Mouse (Mus musculus): ENCODE results near the gene Kctd20. TPM values are rescaled to one million over a fixed set of nuclear protein-coding genes. Genes with fewer than 3 reads are reported as not detected.

Gene Kctd20
- 60.0 and 69.6 TPM in 2 replicates for polyA plus RNA-seq (2014; fragmentation: Nextera tagmentation; extraction: Ambion mirVana)

DNA sequence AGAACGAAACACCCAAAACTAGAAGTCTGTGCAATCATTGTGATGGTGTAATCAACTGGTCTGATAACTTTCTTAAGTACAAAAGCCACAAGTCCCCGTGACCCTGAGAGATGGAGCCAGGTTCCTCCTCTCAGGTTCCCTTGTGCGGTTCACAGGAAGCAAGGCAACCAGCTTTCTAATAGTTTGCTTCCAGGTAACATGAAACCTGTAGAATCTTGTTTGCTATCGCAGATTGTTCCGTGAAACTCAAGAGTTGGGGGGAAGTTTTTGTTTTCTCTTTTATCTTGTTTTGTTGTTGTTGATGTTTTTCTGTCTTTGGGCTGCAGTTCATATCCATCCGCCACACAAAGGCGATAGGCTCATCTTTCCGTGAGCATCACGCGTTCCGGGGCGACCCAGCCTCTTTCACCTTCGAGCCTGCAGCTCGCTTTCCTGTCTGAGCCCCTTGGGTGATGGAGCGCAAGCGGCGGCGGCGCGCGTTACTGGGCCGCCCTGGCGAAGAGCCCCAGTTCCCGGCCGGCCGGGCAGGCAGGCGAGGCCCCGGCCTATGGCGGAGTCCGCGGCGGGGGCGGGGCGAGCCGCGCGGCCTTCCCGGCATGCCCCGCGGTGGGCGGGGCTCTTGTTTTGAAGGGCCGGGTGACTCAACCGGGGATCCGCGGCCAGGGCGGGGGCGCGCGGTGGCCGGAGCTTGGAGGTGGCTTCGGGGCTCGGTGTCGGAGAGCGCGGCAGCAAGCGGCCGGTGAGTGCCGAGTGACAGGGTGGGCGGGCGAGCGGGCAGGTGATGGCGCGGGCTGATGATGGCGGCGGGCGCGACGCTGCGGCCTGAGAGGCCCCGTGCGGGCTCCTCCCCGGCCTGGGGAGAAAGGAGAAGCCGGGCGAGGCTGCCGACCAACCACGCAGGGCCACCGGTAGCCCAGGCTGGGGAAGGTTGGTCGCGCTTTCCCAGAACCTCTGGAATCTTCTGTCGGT lies at the start of gene Kctd20:
Gene Kctd20 (plus strand): TSS at position 120 of the 969 bp plus-strand sequence.
- peak within 1 kb of the TSS; percentile 81 for H3K4me3 ChIP-seq (ENCODE audit: low read depth, low read length)
- peaks cover 15% of the 10 kb centered on the region for H3K4me1 ChIP-seq (ENCODE audit: control insufficient read depth, insufficient read depth, low read length)
- peak; percentile 91 for ATAC-seq (replicated peaks; ENCODE audit: insufficient number of reproducible peaks, low FRiP score, low TSS enrichment)
- no peaks in the 10 kb centered on the region for H3K27me3 ChIP-seq (ENCODE audit: control insufficient read depth, insufficient read depth, low read length)
- peaks cover 2% of the 10 kb centered on the region; the same call in 1 of the 2 replicates for H3K36me3 ChIP-seq (ENCODE audit: control insufficient read depth, insufficient read depth, low read length)
- H3K4me2 ChIP-seq, result peak within 1 kb of the TSS; percentile 77
- 1% methylated on average over 61 of the region's 80 CpGs for WGBS (ENCODE audit: insufficient replicate concordance)
- H3K27ac ChIP-seq (ENCODE audit: low read depth, low read length), result peak within 1 kb of the TSS; percentile 95
- H3K9ac ChIP-seq (ENCODE audit: low read depth, low read length), result peak within 1 kb of the TSS; percentile 96
- 0 out of 2 replicates have a peak, but pooled peaks cover 4% of the 10 kb centered on the region for H3K9me3 ChIP-seq (replicated peaks; ENCODE audit: control insufficient read depth, low read length)

GRCm38 (mm10) chr17:28904546-28905376 lies 47.0 kb upstream of the Kctd20 start:
- H3K9ac ChIP-seq (ENCODE audit: low read depth, low read length), result no peak overlapping the region
- no peak overlapping the region for H3K4me3 ChIP-seq (ENCODE audit: low read depth, low read length)
- 26% methylated on average over 23 of the region's 23 CpGs for WGBS (ENCODE audit: insufficient replicate concordance)
- no peak overlapping the region for H3K27ac ChIP-seq (ENCODE audit: low read depth, low read length)
- H3K4me2 ChIP-seq, result no peak overlapping the region
- no peaks in the 10 kb centered on the region for H3K9me3 ChIP-seq (replicated peaks; ENCODE audit: control insufficient read depth, low read length)
- no peak; the same call in 1 of the 2 replicates for ATAC-seq (replicated peaks; ENCODE audit: insufficient number of reproducible peaks, low FRiP score, low TSS enrichment)
- H3K4me1 ChIP-seq (ENCODE audit: control insufficient read depth, insufficient read depth, low read length), result peaks cover 6% of the 10 kb centered on the region
- peaks cover 14% of the 10 kb centered on the region for H3K27me3 ChIP-seq (ENCODE audit: control insufficient read depth, insufficient read depth, low read length)
- H3K36me3 ChIP-seq (ENCODE audit: control insufficient read depth, insufficient read depth, low read length), result no peaks in the 10 kb centered on the region

DNA sequence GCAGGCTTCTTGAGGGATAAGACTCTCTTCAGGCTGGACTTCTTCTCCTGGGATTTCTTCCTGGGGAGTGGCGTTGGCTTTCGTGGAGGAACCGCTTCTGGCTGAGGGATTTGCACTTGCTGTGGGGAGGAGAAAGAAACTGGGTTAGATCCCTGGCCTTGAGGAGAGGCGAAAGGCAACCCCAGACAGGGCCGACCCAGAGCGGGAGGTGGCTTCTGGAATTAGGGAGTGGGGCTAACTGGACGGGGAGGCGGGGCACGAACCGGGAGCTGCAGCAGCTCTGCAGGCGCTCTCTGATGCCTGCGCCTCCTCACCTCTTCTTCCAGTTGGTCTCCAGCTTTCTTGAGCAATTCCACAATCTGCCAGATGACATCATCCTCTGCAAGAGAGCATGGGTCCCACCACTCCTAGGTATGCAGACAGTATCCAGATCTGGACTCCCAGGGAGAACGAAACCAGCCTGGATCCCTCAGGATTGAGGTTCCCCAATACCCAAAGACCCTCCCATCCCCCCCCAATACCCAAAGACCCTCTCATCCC lies 46.3 kb upstream of the Kctd20 start:
- H3K9ac ChIP-seq (ENCODE audit: low read depth, low read length), result no peak overlapping the region
- WGBS (ENCODE audit: insufficient replicate concordance), result 68% methylated on average over 13 of the region's 13 CpGs

DNA sequence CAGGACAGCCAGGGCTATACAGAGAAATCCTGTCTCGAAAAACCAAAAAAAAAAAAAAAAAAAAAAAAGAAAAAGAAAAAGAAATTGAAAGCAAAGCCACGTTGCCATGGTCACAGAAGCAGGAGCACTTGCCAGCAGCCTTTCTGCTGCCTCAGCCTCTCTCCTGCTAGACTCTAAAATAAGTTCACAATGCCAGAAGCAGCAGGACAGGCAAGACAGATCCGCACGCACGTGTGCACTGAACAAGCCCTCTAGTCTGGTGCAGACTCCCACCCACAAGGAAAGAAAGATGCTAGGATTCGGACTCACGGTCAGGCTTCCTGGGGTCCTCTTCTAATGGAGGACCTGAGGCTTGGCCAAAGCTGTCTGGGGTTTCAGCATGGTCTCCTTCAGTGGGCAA lies 43.8 kb upstream of the Kctd20 start:
- no peak for ATAC-seq (replicated peaks; ENCODE audit: insufficient number of reproducible peaks, low FRiP score, low TSS enrichment)
- WGBS (ENCODE audit: insufficient replicate concordance), result 85% methylated on average over 7 of the region's 7 CpGs
- Histone ChIP-seq H3K27ac (ENCODE audit: low read depth, low read length) (no peak overlapping the region), H3K9ac (ENCODE audit: low read depth, low read length) (no peak overlapping the region), H3K4me3 (ENCODE audit: low read depth, low read length) (no peak overlapping the region), H3K9me3 (replicated peaks; ENCODE audit: control insufficient read depth, low read length) (no peaks in the 10 kb centered on the region), H3K27me3 (ENCODE audit: control insufficient read depth, insufficient read depth, low read length) (peaks cover 18% of the 10 kb centered on the region), H3K4me2 (no peak overlapping the region), H3K36me3 (ENCODE audit: control insufficient read depth, insufficient read depth, low read length) (no peaks in the 10 kb centered on the region), H3K4me1 (ENCODE audit: control insufficient read depth, insufficient read depth, low read length) (peaks cover 6% of the 10 kb centered on the region)

More for the DNA sequence above, 46.3 kb upstream of the Kctd20 start:
- Histone ChIP-seq H3K4me2 (no peak overlapping the region), H3K27me3 (ENCODE audit: control insufficient read depth, insufficient read depth, low read length) (peaks cover 18% of the 10 kb centered on the region), H3K4me1 (ENCODE audit: control insufficient read depth, insufficient read depth, low read length) (peaks cover 6% of the 10 kb centered on the region), H3K36me3 (ENCODE audit: control insufficient read depth, insufficient read depth, low read length) (no peaks in the 10 kb centered on the region), H3K9me3 (replicated peaks; ENCODE audit: control insufficient read depth, low read length) (no peaks in the 10 kb centered on the region), H3K4me3 (ENCODE audit: low read depth, low read length) (no peak overlapping the region), H3K27ac (ENCODE audit: low read depth, low read length) (no peak overlapping the region)
- no peak for ATAC-seq (replicated peaks; ENCODE audit: insufficient number of reproducible peaks, low FRiP score, low TSS enrichment)

DNA sequence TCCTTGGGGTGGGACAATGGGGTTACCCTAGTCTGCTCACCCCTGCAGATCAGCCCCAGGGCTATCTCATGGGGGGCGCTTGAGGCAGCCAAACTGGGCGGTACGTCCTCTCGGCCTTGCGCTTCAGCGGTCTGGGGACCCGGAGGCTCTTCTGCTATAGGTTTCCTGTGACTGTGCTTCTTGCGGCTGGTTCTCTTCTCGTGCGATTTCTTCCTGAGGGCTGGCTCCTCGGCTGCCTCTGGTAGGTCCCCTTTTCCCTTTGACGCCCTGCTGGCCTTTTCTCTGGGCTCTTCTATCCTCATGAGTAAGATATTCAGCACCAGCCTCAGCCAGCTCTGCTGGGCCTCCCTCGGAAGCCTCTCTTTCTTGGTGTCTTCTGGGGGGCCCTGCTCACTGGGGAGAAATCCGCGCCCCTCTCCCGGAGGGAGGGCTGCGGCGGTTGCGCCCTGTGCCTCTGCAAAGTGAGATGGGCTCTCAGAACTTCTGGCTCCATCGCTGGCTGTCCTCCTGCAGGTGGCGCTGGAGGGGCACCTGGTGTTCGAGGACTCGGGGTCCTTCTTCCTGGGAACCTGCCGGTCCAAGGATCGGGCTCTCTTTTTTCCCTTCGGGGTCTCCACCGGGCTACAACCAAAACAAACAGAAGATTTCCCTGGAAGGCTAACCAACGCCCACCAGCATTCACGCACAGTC lies 42.4 kb upstream of the Kctd20 start:
- H3K4me3 ChIP-seq (ENCODE audit: low read depth, low read length), result peak overlapping the region; percentile 12
- WGBS (ENCODE audit: insufficient replicate concordance), result 7% methylated on average over 29 of the region's 29 CpGs
- H3K9me3 ChIP-seq (replicated peaks; ENCODE audit: control insufficient read depth, low read length), result no peaks in the 10 kb centered on the region
- peaks cover 6% of the 10 kb centered on the region for H3K4me1 ChIP-seq (ENCODE audit: control insufficient read depth, insufficient read depth, low read length)
- H3K36me3 ChIP-seq (ENCODE audit: control insufficient read depth, insufficient read depth, low read length), result no peaks in the 10 kb centered on the region
- H3K27me3 ChIP-seq (ENCODE audit: control insufficient read depth, insufficient read depth, low read length), result peaks cover 18% of the 10 kb centered on the region
- H3K9ac ChIP-seq (ENCODE audit: low read depth, low read length), result peak overlapping the region; percentile 36; the same call in 1 of the 2 replicates
- H3K4me2 ChIP-seq, result peak overlapping the region; percentile 60
- H3K27ac ChIP-seq (ENCODE audit: low read depth, low read length), result no peak overlapping the region
- no peak for ATAC-seq (replicated peaks; ENCODE audit: insufficient number of reproducible peaks, low FRiP score, low TSS enrichment)

DNA sequence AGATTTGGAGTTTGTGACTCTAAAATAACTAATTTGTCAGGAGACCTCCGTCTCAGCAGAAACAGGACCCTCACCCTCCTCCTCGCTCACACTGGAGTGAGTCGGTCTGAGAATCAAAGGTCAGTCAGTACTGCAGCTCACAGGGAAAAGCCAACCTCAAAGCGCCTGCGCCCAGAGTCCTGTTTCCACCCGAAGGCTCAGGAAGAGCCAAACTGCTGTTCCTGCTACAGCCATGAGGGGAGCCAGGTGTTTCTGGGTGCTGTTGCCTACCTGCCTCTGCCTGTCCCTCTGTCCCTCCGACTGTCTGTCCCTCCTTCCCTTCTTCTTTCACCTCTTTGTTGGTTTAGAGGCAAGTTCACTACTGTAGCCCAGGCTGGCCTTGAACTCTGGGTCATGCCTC lies 41.6 kb upstream of the Kctd20 start:
- 17% methylated on average over 7 of the region's 7 CpGs for WGBS (ENCODE audit: insufficient replicate concordance)
- peak overlapping the region; percentile 12; the same call in 1 of the 2 replicates for H3K4me3 ChIP-seq (ENCODE audit: low read depth, low read length)
- H3K9me3 ChIP-seq (replicated peaks; ENCODE audit: control insufficient read depth, low read length), result no peaks in the 10 kb centered on the region
- H3K27me3 ChIP-seq (ENCODE audit: control insufficient read depth, insufficient read depth, low read length), result peaks cover 16% of the 10 kb centered on the region
- peak overlapping the region; percentile 60 for H3K4me2 ChIP-seq
- ATAC-seq (replicated peaks; ENCODE audit: insufficient number of reproducible peaks, low FRiP score, low TSS enrichment), result no peak
- no peaks in the 10 kb centered on the region for H3K36me3 ChIP-seq (ENCODE audit: control insufficient read depth, insufficient read depth, low read length)
- H3K9ac ChIP-seq (ENCODE audit: low read depth, low read length), result no peak overlapping the region
- H3K4me1 ChIP-seq (ENCODE audit: control insufficient read depth, insufficient read depth, low read length), result no peaks in the 10 kb centered on the region; the same call in none of the 2 replicates
- H3K27ac ChIP-seq (ENCODE audit: low read depth, low read length), result no peak overlapping the region

- Histone ChIP-seq H3K4me2 (no peak overlapping the region), H3K36me3 (ENCODE audit: control insufficient read depth, insufficient read depth, low read length) (no peaks in the 10 kb centered on the region), H3K9ac (ENCODE audit: low read depth, low read length) (no peak overlapping the region), H3K4me1 (ENCODE audit: control insufficient read depth, insufficient read depth, low read length) (no peaks in the 10 kb centered on the region; the same call in 1 of the 2 replicates), H3K4me3 (ENCODE audit: low read depth, low read length) (no peak overlapping the region), H3K9me3 (replicated peaks; ENCODE audit: control insufficient read depth, low read length) (no peaks in the 10 kb centered on the region), H3K27ac (ENCODE audit: low read depth, low read length) (no peak overlapping the region), H3K27me3 (ENCODE audit: control insufficient read depth, insufficient read depth, low read length) (peaks cover 12% of the 10 kb centered on the region)
- no peak for ATAC-seq (replicated peaks; ENCODE audit: insufficient number of reproducible peaks, low FRiP score, low TSS enrichment)
- 73% methylated on average over 5 of the region's 5 CpGs for WGBS (ENCODE audit: insufficient replicate concordance)
Observed at GRCm38 (mm10) chr17:28913200-28913599, 38.5 kb upstream of the Kctd20 start.

Data from heart, embryonic 11.5 days (tissue).